Comparison of ENCODE assay signal across 10 mouse cellular contexts in the genomic region with DNA sequence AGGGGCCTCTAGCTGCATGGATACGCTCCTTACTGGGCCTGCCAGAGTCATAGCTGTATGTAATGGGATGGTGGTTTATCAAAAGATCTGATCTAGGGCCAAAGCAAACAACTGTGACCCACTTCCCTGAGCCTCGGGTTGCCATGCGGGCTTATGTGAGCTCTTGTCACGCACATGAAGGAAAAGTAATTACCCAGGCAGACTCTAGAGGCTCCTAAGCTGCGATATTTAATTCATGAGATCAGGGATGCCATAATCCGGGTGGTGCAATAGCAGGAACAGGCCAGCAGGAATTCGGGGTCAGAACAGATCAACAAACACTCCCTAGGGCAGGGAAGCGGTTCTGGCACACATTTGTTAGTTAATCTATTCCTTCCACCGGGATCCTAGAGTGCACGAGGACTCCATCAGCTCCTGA. TPM values are rescaled to one million over a fixed set of nuclear protein-coding genes. Genes with fewer than 3 reads are reported as not detected.
DNase-seq lines count a peak whose midpoint lies in the region; ATAC-seq and TF ChIP-seq lines count a peak whose summit lies in the region.
"Had no signal": no experiment of that assay in that cellular context is flagged by ENCODE, and none has a peak within 500 bp of the region (broad histone marks: within the 10 kb centered on the region; RNA-seq: fewer than 3 reads in every experiment).

No protein-coding gene starts in this region.

- peak; percentile 26 for DNase-seq in lung, postnatal 36 days
- DNase-seq in lung, postnatal 25 days (ENCODE audit: low spot score), result no peak
- peak; percentile 32 for DNase-seq in hindbrain, embryonic 10.5 days (ENCODE audit: low spot score)
- no peak for DNase-seq in liver, embryonic 13.5 days
- DNase-seq in stomach, postnatal 0 days (ENCODE audit: low spot score), result no peak
- DNase-seq in gastrocnemius, adult 18-20 months (ENCODE audit: low spot score), result no peak
- DNase-seq in heart, adult 8-10 months (ENCODE audit: low spot score), result no peak
- no peak for DNase-seq in layer of hippocampus, adult 9-10 months (ENCODE audit: low spot score)

- H3K27me3 ChIP-seq in hindbrain, embryonic 10.5 days (ENCODE audit: insufficient read depth, poor library complexity, severe bottlenecking), result no peaks in the 10 kb centered on the region; the same call in 1 of the 2 replicates
- H3K27me3 ChIP-seq in liver, embryonic 13.5 days, result no peaks in the 10 kb centered on the region
- H3K27me3 ChIP-seq in stomach, postnatal 0 days (ENCODE audit: control insufficient read depth, insufficient read depth, low read length), result no peaks in the 10 kb centered on the region
- H3K27me3 ChIP-seq: embryonic facial prominence, embryonic 12.5 days had no signal

- H3K27ac ChIP-seq in hindbrain, embryonic 10.5 days, result no peak overlapping the region
- H3K27ac ChIP-seq in liver, embryonic 13.5 days, result no peak overlapping the region
- no peak overlapping the region for H3K27ac ChIP-seq in stomach, postnatal 0 days (replicated peaks)
- H3K27ac ChIP-seq: embryonic facial prominence, embryonic 12.5 days; heart, embryonic 10.5 days had no signal

- ATAC-seq in liver, embryonic 13.5 days (ENCODE audit: low read depth), result peak; percentile 55; the same call in 1 of the 2 replicates
- ATAC-seq in stomach, postnatal 0 days (ENCODE audit: low FRiP score, low TSS enrichment), result 0 out of 2 replicates have a peak, but pooled peaks have one; percentile 63

- no peak overlapping the region for H3K4me3 ChIP-seq in hindbrain, embryonic 10.5 days
- H3K4me3 ChIP-seq in liver, embryonic 13.5 days (replicated peaks), result no peak overlapping the region
- no peak overlapping the region for H3K4me3 ChIP-seq in stomach, postnatal 0 days (ENCODE audit: low read depth, low read length)
- H3K4me3 ChIP-seq: embryonic facial prominence, embryonic 12.5 days; heart, embryonic 10.5 days had no signal

- WGBS in hindbrain, embryonic 10.5 days, result 36% methylated on average over 10 of the region's 10 CpGs
- WGBS in liver, embryonic 13.5 days (ENCODE audit: insufficient replicate concordance), result 54% methylated on average over 10 of the region's 10 CpGs
- 20% methylated on average over 10 of the region's 10 CpGs for WGBS in stomach, postnatal 0 days

- peaks cover 12% of the 10 kb centered on the region for H3K4me1 ChIP-seq in hindbrain, embryonic 10.5 days (replicated peaks)
- H3K4me1 ChIP-seq in liver, embryonic 13.5 days (replicated peaks), result peaks cover 13% of the 10 kb centered on the region; the same call in 1 of the 2 replicates
- no peaks in the 10 kb centered on the region for H3K4me1 ChIP-seq in stomach, postnatal 0 days (replicated peaks; ENCODE audit: control insufficient read depth, insufficient read depth)
- H3K4me1 ChIP-seq: heart, embryonic 10.5 days had no signal

- H3K36me3 ChIP-seq in hindbrain, embryonic 10.5 days, result peaks cover 24% of the 10 kb centered on the region
- no peaks in the 10 kb centered on the region for H3K36me3 ChIP-seq in liver, embryonic 13.5 days
- no peaks in the 10 kb centered on the region for H3K36me3 ChIP-seq in stomach, postnatal 0 days (ENCODE audit: control insufficient read depth, insufficient read depth, low read length)
- H3K36me3 ChIP-seq: embryonic facial prominence, embryonic 12.5 days; heart, embryonic 10.5 days had no signal

- no peak for TF ChIP-seq EP300 in stomach, postnatal 0 days (optimal IDR thresholded peaks at IDR 0.05)

- no peak overlapping the region for H3K9ac ChIP-seq in liver, embryonic 13.5 days
- H3K9ac ChIP-seq in stomach, postnatal 0 days (ENCODE audit: low read length), result no peak overlapping the region
- H3K9ac ChIP-seq: embryonic facial prominence, embryonic 12.5 days had no signal

- no peak overlapping the region for H3K4me2 ChIP-seq in liver, embryonic 13.5 days
- no peak overlapping the region for H3K4me2 ChIP-seq in stomach, postnatal 0 days (replicated peaks; ENCODE audit: low read depth)
- H3K4me2 ChIP-seq: embryonic facial prominence, embryonic 12.5 days had no signal

- H3K9me3 ChIP-seq in hindbrain, embryonic 10.5 days, result no peaks in the 10 kb centered on the region
- no peaks in the 10 kb centered on the region for H3K9me3 ChIP-seq in liver, embryonic 13.5 days (replicated peaks)
- no peaks in the 10 kb centered on the region for H3K9me3 ChIP-seq in stomach, postnatal 0 days (ENCODE audit: control insufficient read depth, low read length)
- H3K9me3 ChIP-seq: embryonic facial prominence, embryonic 12.5 days; heart, embryonic 10.5 days had no signal

- peak; percentile 26; the same call in 1 of the 2 replicates for TF ChIP-seq CTCF in stomach, postnatal 0 days (IDR thresholded peaks at IDR 0.05; ENCODE audit: low read depth)

RNA-seq across cellular contexts. Expression of gene Cyfip2, which starts 21.7 kb away (rescaled TPM):
- 31.2 and 46.1 TPM in 2 replicates for polyA plus RNA-seq in hindbrain, embryonic 10.5 days (2016; fragmentation: Nextera tagmentation; extraction: Ambion mirVana)
- 2.8 and 3.4 TPM in 2 replicates for polyA plus RNA-seq in liver, embryonic 13.5 days (2015; fragmentation: Nextera tagmentation; extraction: Ambion mirVana)
- 2.8 and 3.0 TPM in 2 replicates for polyA plus RNA-seq in stomach, postnatal 0 days (2015; fragmentation: Nextera tagmentation; extraction: Ambion mirVana)
- total RNA-seq in gastrocnemius, adult 18-20 months (2021), result 10 to 100 TPM; 12.4 to 14.0 TPM
- 10 to 100 TPM; 63.9 to 70.3 (median 66.7) TPM for total RNA-seq in heart, adult 8-10 months (2022)

RNA-seq across cellular contexts. Expression of gene Fndc9, which starts 55.7 kb away (rescaled TPM):
- 0.40 and 0.80 TPM in 2 replicates for polyA plus RNA-seq in hindbrain, embryonic 10.5 days (2016; fragmentation: Nextera tagmentation; extraction: Ambion mirVana)
- polyA plus RNA-seq in liver, embryonic 13.5 days (2015; fragmentation: Nextera tagmentation; extraction: Ambion mirVana), result 0.03 and 0.05 TPM in 2 replicates
- 6.9 and 8.2 TPM in 2 replicates for polyA plus RNA-seq in stomach, postnatal 0 days (2015; fragmentation: Nextera tagmentation; extraction: Ambion mirVana)
- not detected for total RNA-seq in gastrocnemius, adult 18-20 months (2021)
- not detected for total RNA-seq in heart, adult 8-10 months (2022)

Comparison
In these comparisons a context has a peak if more than half of its experiments do, and no peak if none do; other contexts are left out.
1. DNase-seq: peak in lung, postnatal 36 days (single experiment) and hindbrain, embryonic 10.5 days (single experiment); none in lung, postnatal 25 days (single experiment), liver, embryonic 13.5 days (single experiment), stomach, postnatal 0 days (single experiment), gastrocnemius, adult 18-20 months (single experiment), heart, adult 8-10 months (single experiment) and layer of hippocampus, adult 9-10 months (single experiment).